Mouse (Mus musculus) induced T-regulatory cell, adult 2 months (primary cell): Measurements from ENCODE around the gene Myh9.

Source experiments
- DNase-seq: peaks from one replicate; pipeline ENCODE4 v3.0.0-alpha.2; 2012; ENCODE audit warnings: low read depth

The Myh9 gene

DNA sequence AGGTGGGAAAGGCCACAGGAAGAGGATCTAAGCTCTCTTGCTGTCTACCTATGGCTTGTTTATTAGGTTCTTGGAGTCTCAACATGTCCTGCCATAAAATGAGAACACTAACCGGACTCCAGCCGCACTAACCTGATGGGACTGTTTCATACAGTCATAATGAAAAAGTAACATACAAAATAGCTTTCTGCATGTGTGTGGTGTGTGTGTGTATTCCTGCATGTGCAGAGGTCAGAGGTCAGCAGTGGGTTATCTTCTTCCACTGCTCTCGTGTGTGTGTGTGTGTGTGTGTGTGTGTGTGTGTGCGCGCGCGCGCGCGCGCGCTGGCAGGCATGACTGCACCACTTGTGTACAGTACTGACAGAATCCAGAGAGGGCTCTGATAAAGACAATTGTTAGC, 13.7 kb downstream of the Myh9 start:
- DNase-seq = peak; percentile 54

DNA sequence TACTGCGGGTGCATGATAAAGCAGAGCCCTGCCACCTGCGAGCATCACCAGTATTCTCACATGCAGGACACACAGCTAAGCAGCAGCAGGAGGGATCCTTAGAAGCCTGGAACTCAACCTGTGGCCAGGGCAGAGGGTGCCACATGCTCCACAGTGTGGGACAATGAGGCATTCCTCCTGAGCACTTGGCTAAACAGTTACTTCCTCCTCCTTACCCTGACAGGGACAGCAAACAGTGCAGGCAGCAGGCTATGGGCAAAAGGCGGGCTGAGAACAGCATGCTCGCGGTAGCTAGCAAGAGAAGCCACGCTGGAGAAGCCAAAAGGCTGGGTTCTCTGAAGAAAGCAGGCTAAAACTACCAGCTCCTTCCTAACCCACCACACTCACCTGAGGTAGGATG, 14.2 kb downstream of the Myh9 start:
- no peak for DNase-seq

GRCm38 (mm10) chr15:77827379-77827778, 14.6 kb downstream of the Myh9 start:
- DNase-seq = no peak

- DNase-seq = no peak
These were observed 16.6 kb downstream of the Myh9 start for GRCm38 (mm10) chr15:77825382-77825781.

GRCm38 (mm10) chr15:77824321-77824720, 17.7 kb downstream of the Myh9 start:
- DNase-seq = no peak

DNA sequence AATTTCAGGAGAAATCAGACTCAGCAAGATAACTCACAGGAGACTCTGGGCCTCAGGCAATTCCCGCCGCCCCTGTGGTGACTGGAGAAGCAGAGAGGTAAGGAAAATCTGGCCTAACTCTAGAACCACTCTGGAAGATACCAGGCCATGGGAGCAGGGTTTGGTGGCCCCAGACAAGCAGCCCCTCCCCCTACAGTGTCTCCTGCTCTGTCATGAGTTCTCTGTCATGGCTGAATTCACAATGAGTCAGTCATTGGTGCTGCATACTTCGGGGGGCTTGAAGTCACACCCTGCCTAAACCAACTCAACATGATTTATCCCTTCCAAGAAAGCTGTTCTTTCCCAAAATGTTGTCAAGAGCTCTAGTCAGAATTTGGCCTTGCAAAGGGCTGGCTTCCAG, 18.3 kb downstream of the Myh9 start:
- DNase-seq = no peak

DNA sequence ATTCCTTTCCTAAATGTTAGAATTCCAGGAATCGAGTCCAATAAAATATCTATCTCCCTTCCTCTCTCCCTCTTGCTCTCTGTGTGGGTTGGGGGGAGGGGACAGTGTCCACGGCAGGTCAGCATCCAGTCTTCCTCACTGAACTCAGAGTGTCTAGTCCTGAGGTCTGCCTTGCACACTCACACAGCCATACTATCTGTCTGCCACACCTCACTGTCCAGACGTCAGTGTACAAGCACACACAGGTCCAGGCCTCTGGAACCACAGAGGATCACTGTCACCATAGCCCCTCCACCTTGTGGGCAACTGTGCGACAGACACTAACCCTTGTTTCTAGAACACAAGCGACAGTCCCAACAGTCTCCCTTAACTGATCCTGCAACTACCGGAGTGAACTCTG, 18.8 kb downstream of the Myh9 start:
- DNase-seq = no peak

DNA sequence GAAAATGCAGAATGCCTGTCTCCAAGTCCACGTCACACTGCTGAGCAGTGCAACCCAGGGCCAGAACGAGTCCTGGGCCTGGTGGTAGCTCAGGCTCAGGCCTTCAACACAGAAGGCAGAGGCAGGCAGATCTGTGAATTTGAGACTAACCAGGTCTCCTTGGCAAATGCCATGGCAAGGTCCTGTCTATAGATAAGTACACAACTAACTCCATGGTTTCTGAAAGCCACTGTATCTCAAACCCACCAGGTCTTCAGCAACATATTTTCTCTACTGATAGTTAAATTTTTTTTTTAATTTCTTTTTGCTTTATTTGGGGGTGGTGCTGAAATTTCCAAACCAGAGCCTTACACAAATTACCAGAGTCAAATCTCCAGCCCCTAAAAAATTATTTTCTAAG, 19.3 kb downstream of the Myh9 start:
- no peak for DNase-seq

GRCm38 (mm10) chr15:77822057-77822466, 19.9 kb downstream of the Myh9 start:
- no peak for DNase-seq

DNA sequence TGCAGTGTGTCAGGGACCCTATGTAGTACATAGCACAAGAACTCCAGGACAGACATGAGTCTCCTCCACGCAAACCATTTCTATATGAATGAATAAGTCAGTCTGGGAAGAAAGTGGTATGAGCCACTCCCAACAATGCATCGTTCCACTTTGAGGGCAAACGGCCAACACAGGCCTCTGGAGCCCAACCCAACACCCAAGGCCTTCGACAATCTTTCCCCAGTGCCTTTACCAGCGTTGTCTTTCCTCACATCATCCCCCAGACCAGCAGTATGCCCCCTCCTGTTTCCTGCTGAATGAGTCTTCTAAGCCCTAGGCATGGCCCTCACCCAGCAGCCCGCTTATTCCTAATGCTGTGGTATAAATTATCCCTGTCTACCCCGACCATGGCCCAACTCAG, 20.6 kb downstream of the Myh9 start:
- no peak for DNase-seq

- DNase-seq = no peak
These were observed 21.4 kb downstream of the Myh9 start for GRCm38 (mm10) chr15:77820480-77821163.

DNA sequence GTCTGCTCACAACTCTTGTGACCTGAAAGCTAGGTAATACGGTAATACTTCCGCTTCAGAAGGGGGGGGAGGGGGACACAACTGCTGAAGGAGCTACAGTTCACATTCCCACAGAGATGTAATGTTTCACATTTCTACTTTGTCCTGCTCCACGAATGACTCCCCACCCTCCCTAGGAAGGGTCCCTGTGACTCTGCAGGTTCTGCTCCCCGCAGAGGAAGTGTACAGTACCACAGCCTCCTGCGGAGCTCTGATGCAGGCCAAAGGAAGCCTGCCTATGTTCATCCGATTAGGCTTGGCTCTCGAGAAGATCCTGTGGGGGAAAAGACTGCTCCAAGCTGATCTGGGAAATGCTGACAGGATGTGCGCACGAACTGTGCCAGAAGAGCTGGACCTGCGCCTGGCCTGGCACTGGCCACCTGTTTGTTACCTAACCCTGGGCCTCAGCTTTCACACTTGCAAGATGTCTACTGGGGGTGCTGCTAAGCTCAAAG, 22.0 kb downstream of the Myh9 start:
- peak; percentile 69 for DNase-seq

GRCm38 (mm10) chr15:77818556-77819158, 23.3 kb downstream of the Myh9 start:
- no peak for DNase-seq

GRCm38 (mm10) chr15:77817417-77817816, 24.6 kb downstream of the Myh9 start:
- DNase-seq = no peak

- DNase-seq = peak; percentile 61
These were observed 25.4 kb downstream of the Myh9 start for GRCm38 (mm10) chr15:77816601-77816950.

DNA sequence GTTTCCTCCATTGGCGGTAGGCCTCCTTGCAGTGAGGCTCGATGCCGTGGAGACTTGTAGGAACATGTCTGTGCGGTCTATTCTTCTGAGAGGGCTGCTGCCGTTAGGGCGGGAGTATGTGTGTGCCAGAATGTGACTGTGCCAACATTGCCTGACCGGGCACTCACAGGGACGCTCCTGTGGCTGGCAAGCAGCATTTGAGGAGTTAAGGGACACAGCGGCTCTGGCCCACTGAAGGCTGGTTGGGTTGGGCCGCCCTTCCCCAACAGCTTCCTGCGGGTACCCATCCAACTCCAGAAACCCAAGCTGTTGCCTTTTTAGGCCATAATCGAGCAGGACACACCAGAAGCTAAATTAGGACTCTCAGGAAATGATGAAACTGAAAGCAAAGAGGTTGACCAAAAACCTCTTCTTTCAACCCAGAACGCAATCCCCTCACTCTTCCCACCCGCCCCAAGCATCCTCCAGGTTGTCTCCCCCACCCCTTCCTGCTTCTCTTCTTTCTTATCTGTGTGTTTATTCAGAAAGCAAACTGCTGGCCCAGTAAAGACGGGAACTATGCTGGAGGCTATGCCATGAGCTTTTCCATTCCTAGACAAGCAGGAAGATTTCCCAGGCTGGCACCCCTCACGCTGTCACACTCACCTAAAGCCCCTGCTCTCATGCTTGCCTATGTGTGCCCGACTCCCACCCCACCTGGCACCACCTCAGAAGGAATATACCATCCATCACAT, 25.9 kb downstream of the Myh9 start:
- peak; percentile 68 for DNase-seq

DNA sequence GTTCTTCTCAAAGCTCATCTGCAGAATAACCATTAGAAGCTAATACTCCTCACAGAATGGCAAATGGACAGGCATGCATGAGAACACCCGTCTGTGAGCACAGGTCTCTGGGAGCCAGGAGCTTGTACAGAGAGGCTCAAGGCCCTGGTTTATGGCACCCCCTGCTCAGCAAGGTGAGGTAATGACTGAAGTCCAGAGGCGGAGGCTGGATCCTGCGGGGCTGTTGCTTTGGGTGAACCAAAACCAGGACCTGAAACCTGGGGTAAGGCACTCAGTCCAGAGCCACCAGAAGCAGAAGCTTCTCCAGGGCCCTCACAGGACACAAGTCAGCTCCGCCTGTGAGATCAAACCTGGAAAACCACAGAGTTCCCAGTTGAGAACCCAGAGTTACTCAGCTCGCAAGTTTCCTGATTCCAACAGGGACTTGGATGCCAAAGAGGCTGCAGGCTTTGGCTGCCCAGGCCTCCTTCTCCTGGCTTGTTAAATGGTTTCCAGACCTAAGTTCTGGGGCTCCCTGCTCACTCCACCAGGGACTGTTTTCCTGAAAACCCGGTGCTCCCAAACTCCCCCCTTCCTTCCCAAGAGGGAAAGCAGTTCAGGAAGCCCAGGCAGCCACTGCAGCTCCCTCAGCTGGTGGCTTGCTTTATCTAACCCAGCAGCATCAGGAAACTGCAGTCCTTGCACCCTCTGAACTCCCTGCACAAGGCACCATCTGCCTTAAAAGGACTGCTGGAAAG, 28.2 kb downstream of the Myh9 start:
- DNase-seq = no peak

- no peak for DNase-seq
These were observed 29.4 kb downstream of the Myh9 start for GRCm38 (mm10) chr15:77812578-77812977.

GRCm38 (mm10) chr15:77811099-77811760, 30.7 kb downstream of the Myh9 start:
- no peak for DNase-seq

DNA sequence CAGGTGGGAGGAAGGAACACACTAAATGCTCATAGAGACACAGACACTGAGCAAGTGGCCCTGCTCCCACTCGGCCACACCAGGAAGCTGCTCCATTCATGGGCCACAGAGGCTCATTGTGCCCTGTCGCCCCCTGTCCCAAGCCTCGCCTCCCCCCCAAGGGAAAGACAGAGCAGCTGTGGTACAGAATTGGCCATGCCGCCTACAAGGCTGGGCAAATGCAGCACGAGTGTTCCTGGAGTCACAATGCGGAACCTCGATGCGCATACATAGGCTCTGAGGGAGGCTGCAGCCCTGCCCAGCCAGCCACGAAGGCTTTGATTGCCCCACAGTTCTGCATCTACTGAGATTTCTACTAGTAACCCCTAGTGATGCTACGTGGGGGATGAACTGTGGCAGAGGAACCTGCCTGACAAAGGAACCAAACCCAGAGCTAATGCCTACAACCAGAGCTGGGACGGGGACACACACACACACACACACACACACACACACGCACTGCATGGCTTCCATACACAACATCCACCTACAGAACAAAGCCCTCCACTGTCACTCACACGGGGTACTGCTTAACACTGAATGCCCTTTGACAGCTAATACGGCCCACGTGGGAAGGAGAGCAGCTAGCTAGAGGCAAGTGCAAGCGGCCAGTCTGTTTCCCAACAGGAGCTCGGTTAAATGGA, 31.4 kb downstream of the Myh9 start:
- no peak for DNase-seq

DNA sequence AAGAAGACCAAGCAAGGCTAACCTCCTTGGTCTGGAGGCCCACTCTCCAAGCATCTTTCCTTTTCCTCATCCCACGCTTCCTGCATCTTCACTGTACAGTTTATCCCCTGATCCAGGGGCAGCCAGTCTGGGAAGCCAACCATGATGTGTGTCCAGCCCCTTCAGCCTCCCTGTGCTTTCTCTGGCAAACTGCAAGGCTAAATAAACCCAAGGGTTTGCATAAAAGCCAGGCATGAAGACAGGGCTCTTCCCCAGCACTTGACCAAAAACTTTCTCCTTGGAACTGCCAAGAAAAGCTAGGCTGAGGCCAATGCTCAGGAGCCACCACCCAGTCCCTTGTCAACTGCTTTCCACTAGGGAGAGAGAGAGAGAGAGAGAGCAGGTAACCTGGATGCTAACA, 32.5 kb downstream of the Myh9 start:
- DNase-seq = no peak

DNA sequence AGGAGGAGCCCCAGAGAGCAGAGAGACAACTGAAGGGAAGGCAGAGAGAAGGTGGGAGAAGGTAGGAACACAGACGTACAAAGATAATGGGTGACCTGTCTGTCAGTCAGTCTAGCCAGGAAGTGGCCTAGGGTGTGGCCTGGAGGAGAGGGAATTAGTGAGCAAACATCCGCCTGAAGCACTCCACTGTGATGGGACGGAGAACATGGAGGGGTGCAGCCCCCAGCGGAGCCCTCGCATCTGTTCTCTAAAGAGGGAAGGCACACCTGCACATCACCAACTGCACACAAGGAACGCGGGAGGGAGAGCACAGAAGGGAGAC, 34.8 kb downstream of the Myh9 start:
- DNase-seq = no peak
